Mouse (Mus musculus): Measurements from ENCODE around the gene Ntn5. TPM values are rescaled to one million over a fixed set of nuclear protein-coding genes. Genes with fewer than 3 reads are reported as not detected.

Gene Ntn5
- polyA plus RNA-seq, 1 experiment: not detected

- peaks cover 7% of the 10 kb centered on the region for H3K4me1 ChIP-seq (ENCODE audit: control insufficient read depth, insufficient read depth, low read length)
- peak overlapping the region; percentile 99 for H3K4me3 ChIP-seq (ENCODE audit: insufficient read depth, low read length)
- peak overlapping the region; percentile 97 for H3K27ac ChIP-seq (ENCODE audit: insufficient read depth, low read depth, low read length)
- TF ChIP-seq POLR2A (IDR thresholded peaks at IDR 0.05; ENCODE audit: borderline replicate concordance, low read depth, low read length): no peak
- no peak for TF ChIP-seq CTCF (IDR thresholded peaks at IDR 0.05; ENCODE audit: low read depth, low read length)
Measured at GRCm38 (mm10) chr7:45716460-45716857, 32.6 kb downstream of the Ntn5 start.

GRCm38 (mm10) chr7:45716952-45717917 is 33.4 kb downstream of the Ntn5 start:
- Histone ChIP-seq H3K27ac (ENCODE audit: insufficient read depth, low read depth, low read length) (peak overlapping the region; percentile 97), H3K4me1 (ENCODE audit: control insufficient read depth, insufficient read depth, low read length) (peaks cover 7% of the 10 kb centered on the region), H3K4me3 (ENCODE audit: insufficient read depth, low read length) (peak overlapping the region; percentile 99)
- no peak for TF ChIP-seq CTCF (IDR thresholded peaks at IDR 0.05; ENCODE audit: low read depth, low read length)
- TF ChIP-seq POLR2A (IDR thresholded peaks at IDR 0.05; ENCODE audit: borderline replicate concordance, low read depth, low read length): no peak

- Histone ChIP-seq H3K27ac (ENCODE audit: insufficient read depth, low read depth, low read length) (peak within 1 kb of the TSS; percentile 97), H3K4me1 (ENCODE audit: control insufficient read depth, insufficient read depth, low read length) (peaks cover 7% of the 10 kb centered on the region), H3K4me3 (ENCODE audit: insufficient read depth, low read length) (peak within 1 kb of the TSS; percentile 99)
- TF ChIP-seq POLR2A (IDR thresholded peaks at IDR 0.05; ENCODE audit: borderline replicate concordance, low read depth, low read length) (no peak; the same call in 1 of the 2 replicates), CTCF (IDR thresholded peaks at IDR 0.05; ENCODE audit: low read depth, low read length) (no peak)
Measured at GRCm38 (mm10) chr7:45717918-45718297, 34.1 kb downstream of the Ntn5 start, which contains the start of gene Sphk2. TSS of gene Sphk2 (minus strand) at chr7:45718002.

- peak overlapping the region; percentile 99 for H3K4me3 ChIP-seq (ENCODE audit: insufficient read depth, low read length)
- peak overlapping the region; percentile 83 for H3K27ac ChIP-seq (ENCODE audit: insufficient read depth, low read depth, low read length)
- peaks cover 7% of the 10 kb centered on the region for H3K4me1 ChIP-seq (ENCODE audit: control insufficient read depth, insufficient read depth, low read length)
- TF ChIP-seq POLR2A (IDR thresholded peaks at IDR 0.05; ENCODE audit: borderline replicate concordance, low read depth, low read length): no peak
- TF ChIP-seq CTCF (IDR thresholded peaks at IDR 0.05; ENCODE audit: low read depth, low read length): no peak
Measured at GRCm38 (mm10) chr7:45718331-45718730, 34.5 kb downstream of the Ntn5 start.

- Histone ChIP-seq H3K4me3 (ENCODE audit: insufficient read depth, low read length) (peak overlapping the region; percentile 99), H3K4me1 (ENCODE audit: control insufficient read depth, insufficient read depth, low read length) (peaks cover 3% of the 10 kb centered on the region), H3K27ac (ENCODE audit: insufficient read depth, low read depth, low read length) (no peak overlapping the region)
- TF ChIP-seq CTCF (IDR thresholded peaks at IDR 0.05; ENCODE audit: low read depth, low read length) (no peak), POLR2A (IDR thresholded peaks at IDR 0.05; ENCODE audit: borderline replicate concordance, low read depth, low read length) (no peak)
Measured at GRCm38 (mm10) chr7:45719180-45719579, 35.4 kb downstream of the Ntn5 start.

- H3K4me3 ChIP-seq (ENCODE audit: insufficient read depth, low read length): peak overlapping the region; percentile 99; the same call in 1 of the 2 replicates
- H3K27ac ChIP-seq (ENCODE audit: insufficient read depth, low read depth, low read length): no peak overlapping the region
- TF ChIP-seq POLR2A (IDR thresholded peaks at IDR 0.05; ENCODE audit: borderline replicate concordance, low read depth, low read length) (no peak), CTCF (IDR thresholded peaks at IDR 0.05; ENCODE audit: low read depth, low read length) (no peak)
- H3K4me1 ChIP-seq (ENCODE audit: control insufficient read depth, insufficient read depth, low read length): peaks cover 3% of the 10 kb centered on the region; the same call in 1 of the 2 replicates
Measured at GRCm38 (mm10) chr7:45719738-45720412, 36.1 kb downstream of the Ntn5 start.

GRCm38 (mm10) chr7:45720413-45721233 is 36.8 kb downstream of the Ntn5 start, which contains the start of gene Fam83e:
TSS of gene Fam83e (plus strand) at chr7:45721212.
- Histone ChIP-seq H3K27ac (ENCODE audit: insufficient read depth, low read depth, low read length) (no peak within 1 kb of the TSS), H3K4me1 (ENCODE audit: control insufficient read depth, insufficient read depth, low read length) (peaks cover 3% of the 10 kb centered on the region; the same call in 1 of the 2 replicates), H3K4me3 (ENCODE audit: insufficient read depth, low read length) (no peak within 1 kb of the TSS)
- TF ChIP-seq CTCF (IDR thresholded peaks at IDR 0.05; ENCODE audit: low read depth, low read length) (no peak), POLR2A (IDR thresholded peaks at IDR 0.05; ENCODE audit: borderline replicate concordance, low read depth, low read length) (no peak)

- no peak overlapping the region for H3K4me3 ChIP-seq (ENCODE audit: insufficient read depth, low read length)
- peaks cover 3% of the 10 kb centered on the region; the same call in 1 of the 2 replicates for H3K4me1 ChIP-seq (ENCODE audit: control insufficient read depth, insufficient read depth, low read length)
- TF ChIP-seq POLR2A (IDR thresholded peaks at IDR 0.05; ENCODE audit: borderline replicate concordance, low read depth, low read length): no peak
- no peak for TF ChIP-seq CTCF (IDR thresholded peaks at IDR 0.05; ENCODE audit: low read depth, low read length)
- no peak overlapping the region for H3K27ac ChIP-seq (ENCODE audit: insufficient read depth, low read depth, low read length)
Measured at GRCm38 (mm10) chr7:45721234-45721571, 37.4 kb downstream of the Ntn5 start.

Data from bone marrow macrophage, adult 2 months (primary cell).